Mouse (Mus musculus) pancreas, adult 10 weeks (tissue): ENCODE data around the gene Rhebl1. TPM values are rescaled to one million over a fixed set of nuclear protein-coding genes. Genes with fewer than 3 reads are reported as not detected.

Experiments used
- polyA plus RNA-seq: library from polyadenylated mRNA; stranded (reverse); fragments of 350-450 nt; fragmentation: Illumina TruSeq; extraction: RNeasy Lipid Tissue Mini Kit (QIAGEN cat#74804); gene quantifications from one replicate; pipeline ENCODE4 v1.2.3, GENCODE M21; 2015; ENCODE audit warnings: low read depth, low replicate concordance; ENCODE audit not compliant: insufficient read depth

Rhebl1 gene
- 0.92 TPM for polyA plus RNA-seq

DNA sequence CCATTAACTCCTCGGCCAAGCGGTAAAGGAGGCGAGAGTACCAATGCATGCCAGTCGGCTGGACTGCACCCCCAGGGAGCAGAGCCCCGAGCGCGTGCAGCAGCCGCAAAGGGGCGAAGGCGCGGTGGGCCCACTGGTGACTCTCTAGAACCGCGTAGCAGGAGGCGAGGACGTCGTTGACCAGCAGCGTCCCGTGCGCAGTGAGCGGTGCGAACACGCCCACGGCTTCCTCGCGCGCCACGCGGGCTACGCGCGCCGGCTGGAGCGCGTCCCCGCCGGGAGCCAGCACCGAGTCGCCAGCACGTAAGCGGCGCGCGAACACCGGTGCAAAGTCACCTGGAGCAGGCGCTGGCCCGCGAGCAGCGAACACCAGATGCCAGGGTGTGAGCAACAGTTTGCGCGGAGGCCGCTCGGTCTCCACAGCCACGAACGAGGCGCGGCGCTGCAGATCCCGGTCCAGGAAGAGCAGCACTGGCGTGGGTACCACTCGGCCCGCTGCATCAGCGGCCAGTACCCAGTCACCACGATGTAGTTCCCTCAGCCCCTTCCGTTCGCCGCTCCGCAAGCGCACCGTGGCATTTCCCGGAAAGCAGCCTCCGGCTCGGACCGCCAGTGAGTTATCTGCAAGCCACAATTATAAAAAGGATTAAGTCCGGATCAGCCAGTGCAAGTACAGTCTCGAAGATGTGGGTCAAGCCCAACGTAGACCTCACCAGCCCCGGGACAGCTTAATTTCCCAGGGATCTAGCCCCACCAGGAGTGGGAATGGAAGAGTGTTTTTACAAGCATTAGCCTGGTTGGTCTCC is at the start of gene Rhebl1:
Gene Rhebl1, minus strand, starts transcription at position 601 of the 806 bp plus-strand sequence.

GRCm38 (mm10) chr15:98934217-98934839 is 40.0 kb upstream of the Rhebl1 start, which contains the start of gene Tuba1b:
Gene Tuba1b, minus strand, starts transcription at chr15:98934565.

DNA sequence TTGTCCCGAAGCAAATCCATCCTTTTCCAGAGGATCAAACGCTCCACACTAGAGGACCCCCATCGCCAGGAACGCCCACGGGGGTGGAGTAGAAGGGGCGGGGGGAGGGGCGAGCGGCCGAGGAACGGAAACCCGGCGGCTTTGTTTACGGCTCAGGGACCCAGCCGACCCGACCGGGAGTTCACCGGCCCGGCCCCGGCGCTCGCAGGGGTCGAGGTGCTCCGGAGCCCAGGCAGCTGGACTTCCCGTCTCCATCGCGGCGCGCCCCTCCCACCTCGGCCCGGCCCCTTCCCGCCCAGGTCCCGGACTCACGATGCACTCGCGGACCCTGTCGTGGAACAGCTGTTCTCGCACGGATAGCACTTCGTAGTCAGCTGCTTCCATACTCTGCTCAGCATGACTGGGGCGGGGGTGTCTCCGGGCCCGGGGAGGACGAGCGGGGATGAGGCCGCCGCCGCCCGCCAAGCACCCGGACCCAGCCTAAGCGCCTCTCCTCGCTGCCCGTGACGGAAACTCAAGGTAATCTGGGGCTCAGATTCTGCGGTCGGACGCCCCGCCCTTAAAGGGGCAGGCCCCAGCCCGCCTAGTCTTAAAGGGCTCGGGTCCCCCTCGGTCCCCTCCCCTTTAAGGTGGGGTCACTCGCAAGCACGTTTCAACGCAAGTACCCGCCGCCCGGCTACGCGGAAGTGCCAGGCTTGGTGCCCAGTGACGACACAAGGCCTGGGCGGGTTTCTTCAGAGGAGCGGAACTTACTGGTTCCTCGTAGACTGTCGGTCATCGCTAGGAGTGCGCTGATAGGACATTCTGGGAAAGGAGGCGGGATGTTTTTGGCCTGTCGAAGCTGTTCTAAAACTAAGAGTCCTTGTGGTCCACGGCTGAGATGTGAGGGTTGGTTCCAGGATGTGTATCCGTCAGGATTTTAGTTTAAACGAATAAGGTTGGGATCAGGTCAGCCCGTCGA is 23.5 kb upstream of the Rhebl1 start, which contains the start of gene Lmbr1l:
Gene Lmbr1l, minus strand, starts transcription at position 694 of the 961 bp plus-strand sequence.

GRCm38 (mm10) chr15:98897928-98898800 is 3.8 kb upstream of the Rhebl1 start, which contains the start of gene Dhh:
Gene Dhh, minus strand, starts transcription at chr15:98898540.

GRCm38 (mm10) chr15:98871070-98871915 is 23.0 kb downstream of the Rhebl1 start, which contains the start of gene Kmt2d:
Gene Kmt2d, minus strand, starts transcription at chr15:98871204.

DNA sequence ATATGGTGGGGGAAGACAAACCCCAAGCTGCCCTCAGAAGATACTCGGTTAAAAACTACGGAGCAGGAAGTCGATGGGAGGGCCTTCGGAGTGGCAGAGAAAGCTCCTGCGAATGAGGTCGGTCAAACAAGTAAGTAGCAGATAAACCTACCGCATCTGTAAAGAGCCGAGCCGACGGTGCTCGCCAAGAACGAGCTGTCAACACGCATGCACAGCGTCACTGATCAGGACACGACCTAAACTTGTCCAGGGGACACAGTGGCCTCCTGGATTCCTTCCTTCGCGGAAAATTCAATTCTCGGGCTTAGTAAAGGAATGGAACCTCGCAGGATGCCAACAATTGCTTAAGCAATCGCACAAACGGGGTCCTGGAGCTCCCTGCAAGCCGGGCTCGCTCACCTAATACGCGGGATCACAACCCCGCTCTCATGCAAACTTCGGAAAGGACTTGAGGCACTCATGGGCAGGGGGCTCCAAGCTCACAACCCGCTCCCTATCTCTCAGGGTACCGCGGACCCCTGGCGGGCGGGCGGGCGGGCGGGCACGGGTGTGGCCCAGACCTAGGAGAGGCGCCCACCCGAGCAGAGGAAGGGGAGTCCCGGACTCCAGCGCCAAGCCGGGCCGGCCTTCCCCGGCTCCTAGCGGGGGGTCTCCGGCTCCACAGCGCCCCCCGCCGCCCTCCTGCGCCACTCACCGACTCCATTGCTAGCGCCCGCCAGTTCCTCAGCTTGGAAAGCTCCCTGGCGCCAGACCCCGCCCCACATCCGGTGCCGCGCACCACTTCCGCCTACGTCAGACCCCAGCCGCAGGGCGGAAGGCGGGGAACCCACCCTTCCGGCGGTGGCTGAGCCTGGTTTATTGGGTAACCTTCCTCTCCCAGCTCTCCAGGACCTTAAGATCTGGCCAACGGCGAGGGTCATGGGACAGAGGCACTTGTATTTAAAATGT is 63.3 kb downstream of the Rhebl1 start, which contains the start of gene Prkag1:
Gene Prkag1, minus strand, starts transcription at position 786 of the 948 bp plus-strand sequence.

Other genes starting within 250 kb of the Rhebl1 start
- gene Ddx23, start 231.6 kb downstream of the Rhebl1 start, polyA plus RNA-seq: 15.6 TPM
- gene Rnd1, start 217.1 kb downstream of the Rhebl1 start, polyA plus RNA-seq: 1.2 TPM
- not detected for gene Ccdc65, start 186.3 kb downstream of the Rhebl1 start, polyA plus RNA-seq
- 174 TPM for gene Fkbp11, start 166.3 kb downstream of the Rhebl1 start, polyA plus RNA-seq
- 12.4 TPM for gene Arf3, start 131.3 kb downstream of the Rhebl1 start, polyA plus RNA-seq
- gene Wnt10b, start 116.4 kb downstream of the Rhebl1 start, polyA plus RNA-seq: 0.39 TPM
- not detected for gene Wnt1, start 104.7 kb downstream of the Rhebl1 start, polyA plus RNA-seq
- not detected for gene Ddn, start 85.0 kb downstream of the Rhebl1 start, polyA plus RNA-seq
- 11.2 TPM for gene Prkag1, start 63.0 kb downstream of the Rhebl1 start, polyA plus RNA-seq
- 12.0 TPM for gene Kmt2d, start 23.3 kb downstream of the Rhebl1 start, polyA plus RNA-seq
- gene Dhh, start 4.0 kb upstream of the Rhebl1 start, polyA plus RNA-seq: 0.87 TPM
- gene Lmbr1l, start 23.7 kb upstream of the Rhebl1 start, polyA plus RNA-seq: 9.3 TPM
- 83.4 TPM for gene Tuba1b, start 40.0 kb upstream of the Rhebl1 start, polyA plus RNA-seq
- gene Gm49450, start 59.0 kb upstream of the Rhebl1 start, polyA plus RNA-seq: not detected
- gene Tuba1a, start 59.2 kb upstream of the Rhebl1 start, polyA plus RNA-seq: 66.0 TPM
- 14.2 TPM for gene Tuba1c, start 135.4 kb upstream of the Rhebl1 start, polyA plus RNA-seq
- 3.3 TPM for gene Prph, start 160.6 kb upstream of the Rhebl1 start, polyA plus RNA-seq
- gene Troap, start 180.0 kb upstream of the Rhebl1 start, polyA plus RNA-seq: 0.35 TPM
- gene C1ql4, start 193.3 kb upstream of the Rhebl1 start, polyA plus RNA-seq: not detected
- 0.72 TPM for gene Dnajc22, start 198.6 kb upstream of the Rhebl1 start, polyA plus RNA-seq
- 1.5 TPM for gene Spats2, start 231.4 kb upstream of the Rhebl1 start, polyA plus RNA-seq